Mouse (Mus musculus) thymus, postnatal 0 days (tissue): ENCODE results near the gene Klhdc10. TPM values are rescaled to one million over a fixed set of nuclear protein-coding genes. Genes with fewer than 3 reads are reported as not detected.
A peak's percentile ranks its signal among the peaks of the same experiment; 100 is the strongest.

Source experiments
- DNase-seq: peaks from one replicate; pipeline ENCODE4 v3.0.0-alpha.2; 2015; ENCODE audit warnings: low spot score
- polyA plus RNA-seq: library from polyadenylated mRNA; unstranded; fragments of >200 nt; fragmentation: Nextera tagmentation; extraction: Ambion mirVana; gene quantifications from 2 replicates; pipeline ENCODE4 v1.2.1, GENCODE M21; 2015

Gene Klhdc10
- polyA plus RNA-seq, 1 experiment from 2014 or later: 8.3 TPM

DNA sequence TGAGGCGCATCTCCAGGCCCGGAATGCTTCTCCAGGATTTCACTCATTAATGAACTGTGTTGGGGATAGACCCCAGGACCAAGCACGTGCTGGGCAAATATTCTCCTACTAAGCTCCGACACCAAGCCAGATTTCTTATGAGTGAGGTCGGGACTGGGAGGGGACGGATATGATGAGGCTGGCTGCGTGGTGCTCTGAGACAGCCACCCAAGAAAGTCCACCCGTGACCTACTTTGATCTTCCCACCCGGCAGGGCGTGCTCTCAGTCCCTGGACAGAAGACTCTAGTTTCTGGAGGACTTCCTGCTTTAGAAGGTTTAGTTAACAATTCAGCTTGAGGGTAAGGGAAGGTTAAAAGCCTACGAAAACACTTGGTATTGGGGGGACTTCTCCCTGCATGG is 63.9 kb downstream of the Klhdc10 start:
- DNase-seq: no peak

DNA sequence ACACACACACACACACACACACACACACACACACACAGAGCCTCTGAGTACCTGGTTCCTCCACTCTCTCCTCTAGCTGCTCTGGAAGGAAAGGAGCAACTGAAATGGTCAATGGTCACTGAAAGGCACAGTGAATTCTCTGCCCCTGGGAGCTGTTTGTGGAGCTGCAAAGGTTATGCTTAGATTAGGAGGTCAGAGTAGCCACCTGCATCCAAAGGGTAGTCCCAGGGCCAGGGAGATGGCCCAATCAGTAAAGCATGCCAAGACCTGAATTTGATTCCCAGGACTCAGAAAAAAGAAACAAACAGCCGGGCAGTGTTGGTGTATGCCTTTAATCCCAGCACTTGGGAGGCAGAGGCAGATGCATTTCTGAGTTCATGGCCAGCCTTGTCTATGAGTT is 66.4 kb downstream of the Klhdc10 start:
- no peak for DNase-seq

GRCm38 (mm10) chr6:30468684-30469083 is 67.0 kb downstream of the Klhdc10 start:
- peak; percentile 24 for DNase-seq

DNA sequence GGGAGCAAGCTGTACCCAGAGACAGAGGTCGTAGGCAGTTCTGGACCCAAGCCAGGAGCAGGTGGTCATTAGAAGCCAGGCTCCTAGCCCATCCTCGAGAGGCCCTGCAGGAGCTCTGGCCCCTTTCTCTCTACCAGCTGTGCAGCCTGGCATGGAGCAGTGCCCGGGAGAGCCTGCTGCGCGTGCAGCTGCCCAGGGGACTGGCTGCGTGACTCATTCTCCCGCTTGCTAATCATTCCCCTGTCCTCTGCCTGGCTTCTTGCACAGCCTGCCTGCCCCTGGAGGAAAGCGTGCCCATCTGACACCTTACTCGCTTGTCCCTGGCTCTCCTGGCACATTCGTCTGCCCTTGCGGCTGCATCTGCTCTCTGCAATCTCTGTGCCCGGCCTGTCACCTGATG is 67.7 kb downstream of the Klhdc10 start:
- no peak for DNase-seq

- no peak for DNase-seq
Observed at GRCm38 (mm10) chr6:30471706-30472105, 70.0 kb downstream of the Klhdc10 start.

GRCm38 (mm10) chr6:30476025-30476765 is 74.5 kb downstream of the Klhdc10 start:
- no peak for DNase-seq

DNA sequence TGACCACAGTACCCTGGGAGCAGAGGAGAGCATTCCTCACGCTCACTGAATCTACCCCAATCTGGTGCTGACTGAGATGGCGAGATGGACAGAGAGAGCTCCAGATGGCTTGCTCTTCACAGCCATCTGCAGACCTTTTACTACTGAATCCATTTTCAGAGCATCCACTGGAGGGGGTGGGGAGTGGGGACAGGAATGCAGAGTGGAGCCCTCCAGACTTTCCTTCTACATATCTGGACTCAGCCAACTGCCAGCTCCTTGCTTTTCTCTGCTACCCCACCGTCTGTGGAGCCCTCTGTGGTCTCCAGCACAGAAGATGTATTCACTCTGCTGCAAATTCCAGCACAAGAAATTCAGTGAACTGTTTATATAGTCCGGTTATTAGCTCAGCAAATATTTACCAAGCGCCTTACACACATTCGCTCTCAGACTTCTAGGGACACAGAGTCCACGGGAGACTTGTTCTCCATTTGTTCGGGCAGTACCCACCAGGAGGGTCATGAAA is 75.6 kb downstream of the Klhdc10 start:
- no peak for DNase-seq

DNA sequence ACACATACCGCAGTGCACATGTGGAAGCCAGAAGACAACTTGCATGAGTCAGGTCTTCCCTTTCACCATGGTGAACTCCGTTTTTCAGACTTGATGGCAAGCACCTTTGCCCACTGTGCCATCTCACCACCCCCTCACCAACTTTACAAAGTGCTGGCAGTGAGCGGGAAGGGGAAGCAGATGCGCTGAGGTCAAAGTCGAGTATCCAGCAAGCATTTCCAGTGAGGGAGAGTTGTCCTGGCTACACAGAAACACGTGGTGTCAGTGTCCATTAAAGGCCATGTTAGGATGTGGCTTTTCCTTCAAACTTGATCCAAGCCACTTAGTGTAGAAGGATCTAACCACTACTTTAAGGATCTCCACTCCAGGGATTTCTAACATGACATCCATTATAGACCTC is 76.1 kb downstream of the Klhdc10 start:
- no peak for DNase-seq

GRCm38 (mm10) chr6:30479418-30479817 is 77.8 kb downstream of the Klhdc10 start:
- no peak for DNase-seq

DNA sequence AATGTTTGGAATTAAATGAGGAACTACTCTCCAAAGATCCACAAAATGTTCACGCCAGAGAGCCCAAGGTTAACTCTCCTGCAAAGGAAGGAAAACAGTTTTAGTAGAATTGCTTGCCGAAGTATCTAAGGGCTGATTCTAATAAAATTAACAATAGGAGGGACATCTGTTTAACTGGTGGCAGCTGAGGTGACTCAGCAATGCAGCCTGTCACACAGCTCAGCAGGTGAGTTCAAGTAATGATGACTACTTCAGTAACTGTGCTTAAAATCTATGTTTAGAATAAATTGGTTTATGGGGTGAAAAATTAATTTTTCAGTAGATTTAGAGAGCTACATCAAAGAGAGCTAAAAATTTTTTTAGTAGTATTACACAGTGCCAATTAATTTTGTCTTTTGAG is 81.2 kb downstream of the Klhdc10 start:
- DNase-seq: no peak

DNA sequence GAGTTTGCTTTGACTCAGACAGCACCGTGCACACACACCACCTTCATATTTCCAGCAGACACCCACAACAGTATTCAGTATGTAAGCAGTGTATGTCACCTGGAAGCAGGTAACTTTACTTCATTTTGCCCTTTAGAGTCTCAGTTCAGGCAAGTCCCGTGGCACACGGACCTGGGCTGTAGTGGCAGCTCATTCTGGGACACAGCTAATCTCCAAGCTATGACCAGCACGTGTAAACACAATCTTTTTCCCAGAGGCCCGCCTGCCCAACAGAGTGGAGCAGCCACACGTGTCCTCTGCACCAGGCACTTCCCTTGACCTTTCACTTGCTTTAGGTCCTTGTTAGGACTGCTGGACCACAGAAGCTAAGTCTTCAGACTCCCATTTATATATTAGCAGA is 84.8 kb downstream of the Klhdc10 start:
- no peak for DNase-seq

DNA sequence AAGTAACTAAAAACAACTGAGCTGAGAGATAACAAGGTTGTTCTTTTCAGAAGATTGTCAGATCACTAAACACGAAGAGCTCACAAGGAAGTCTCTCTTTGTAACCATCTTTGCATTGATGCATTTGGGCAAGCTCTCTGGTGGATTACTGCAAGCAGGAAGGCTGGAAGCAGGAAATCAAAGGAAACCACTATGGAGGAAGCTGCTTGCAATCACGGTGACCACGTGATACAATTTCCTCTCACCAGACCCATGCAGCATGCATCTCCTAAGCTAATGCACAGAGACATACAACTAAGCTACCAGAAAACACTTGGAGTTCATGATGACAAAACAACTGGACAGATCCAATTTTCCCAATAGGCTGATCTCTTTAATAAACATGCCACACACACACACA is 97.4 kb downstream of the Klhdc10 start:
- no peak for DNase-seq

Other genes starting within 250 kb of the Klhdc10 start
- 31.7 and 38.9 TPM in 2 replicates for gene Ube2h, start 97.3 kb upstream of the Klhdc10 start, polyA plus RNA-seq
- gene Zc3hc1, start 10.8 kb upstream of the Klhdc10 start, polyA plus RNA-seq: 48.8 and 49.2 TPM in 2 replicates
- 34.4 and 38.4 TPM in 2 replicates for gene Tmem209, start 107.9 kb downstream of the Klhdc10 start, polyA plus RNA-seq
- gene Ssmem1, start 108.0 kb downstream of the Klhdc10 start, polyA plus RNA-seq: 0.12 and 0.13 TPM in 2 replicates
- gene Cpa2, start 139.7 kb downstream of the Klhdc10 start, polyA plus RNA-seq: 2.5 and 2.6 TPM in 2 replicates
- gene Cpa4, start 166.5 kb downstream of the Klhdc10 start, polyA plus RNA-seq: 0.09 TPM in 1 of 2 replicates, not detected in the other
- not detected in 2 replicates for gene Cpa5, start 209.1 kb downstream of the Klhdc10 start, polyA plus RNA-seq
- 0.23 and 0.30 TPM in 2 replicates for gene Cpa1, start 237.3 kb downstream of the Klhdc10 start, polyA plus RNA-seq